Mouse (Mus musculus): Measurements from ENCODE around the gene Dclk2. TPM values are rescaled to one million over a fixed set of nuclear protein-coding genes. Genes with fewer than 3 reads are reported as not detected.

Dclk2 gene
- polyA plus RNA-seq, 1 experiment from 2014 or later: 94.3 TPM

GRCm38 (mm10) chr3:86745348-86745747 lies 175.3 kb downstream of the Dclk2 start:
- ATAC-seq (ENCODE audit: low FRiP score, low read depth): peak; percentile 67
- Histone ChIP-seq H3K27ac (replicated peaks) (peak overlapping the region; percentile 85), H3K27me3 (no peaks in the 10 kb centered on the region), H3K4me1 (replicated peaks) (peaks cover 27% of the 10 kb centered on the region), H3K9ac (no peak overlapping the region), H3K36me3 (no peaks in the 10 kb centered on the region), H3K9me3 (no peaks in the 10 kb centered on the region), H3K4me2 (peak overlapping the region; percentile 30; the same call in 1 of the 2 replicates), H3K4me3 (no peak overlapping the region)
- 40% methylated on average over 4 of the region's 4 CpGs for WGBS

DNA sequence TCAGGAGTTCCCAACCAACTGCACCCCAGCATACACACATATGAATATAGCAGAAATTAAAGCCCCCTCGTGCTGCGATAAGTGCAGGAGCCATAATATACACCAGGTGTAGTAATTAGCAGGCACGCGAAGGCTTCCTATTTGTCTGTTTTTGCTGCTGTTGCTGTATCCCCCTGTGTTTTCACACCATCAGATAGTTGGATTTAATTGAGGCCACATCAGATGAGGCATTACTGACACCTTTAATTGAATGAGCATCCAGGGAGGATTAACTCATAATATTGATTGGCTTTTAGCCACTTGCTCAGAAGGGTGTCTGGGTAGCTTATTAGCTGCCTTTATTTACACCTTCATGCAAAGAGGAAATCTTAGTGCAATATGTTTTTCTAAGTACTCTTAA lies 180.9 kb downstream of the Dclk2 start:
- H3K4me2 ChIP-seq: no peak overlapping the region
- no peaks in the 10 kb centered on the region for H3K36me3 ChIP-seq
- no peaks in the 10 kb centered on the region for H3K27me3 ChIP-seq
- WGBS: 47% methylated on average over 4 of the region's 4 CpGs
- H3K4me1 ChIP-seq (replicated peaks): peaks cover 14% of the 10 kb centered on the region; the same call in 1 of the 2 replicates
- H3K27ac ChIP-seq (replicated peaks): peak overlapping the region; percentile 66
- no peak overlapping the region for H3K4me3 ChIP-seq
- H3K9me3 ChIP-seq: no peaks in the 10 kb centered on the region
- ATAC-seq (ENCODE audit: low FRiP score, low read depth): peak; percentile 63; the same call in 1 of the 2 replicates
- no peak overlapping the region for H3K9ac ChIP-seq

GRCm38 (mm10) chr3:86738831-86739230 lies 181.8 kb downstream of the Dclk2 start:
- peak overlapping the region; percentile 56 for H3K27ac ChIP-seq (replicated peaks)
- ATAC-seq (ENCODE audit: low FRiP score, low read depth): no peak; the same call in 1 of the 2 replicates
- no peaks in the 10 kb centered on the region for H3K9me3 ChIP-seq
- no peaks in the 10 kb centered on the region for H3K36me3 ChIP-seq
- H3K9ac ChIP-seq: no peak overlapping the region
- H3K4me1 ChIP-seq (replicated peaks): peaks cover 14% of the 10 kb centered on the region; the same call in 1 of the 2 replicates
- no peak overlapping the region for H3K4me2 ChIP-seq
- no peaks in the 10 kb centered on the region for H3K27me3 ChIP-seq
- no peak overlapping the region for H3K4me3 ChIP-seq
- WGBS: 45% methylated on average over 3 of the region's 3 CpGs

Other genes starting within 250 kb of the Dclk2 start
- 47.3 and 52.2 TPM in 2 replicates for gene Cd1d1, start 78.6 kb upstream of the Dclk2 start, polyA plus RNA-seq (2015; fragmentation: Nextera tagmentation; extraction: Ambion mirVana)

Data from hindbrain, embryonic 15.5 days (tissue).